ENCODE assay signal across 8 mouse cellular contexts in genomic region chrX:20688068-20688547, GRCm38 (mm10). TPM values are rescaled to one million over a fixed set of nuclear protein-coding genes. Genes with fewer than 3 reads are reported as not detected.
DNase-seq lines count a peak whose midpoint lies in the region; ATAC-seq and TF ChIP-seq lines count a peak whose summit lies in the region.

No protein-coding gene starts in this region.

- H3K4me1 ChIP-seq in bone marrow macrophage, adult 2 months (ENCODE audit: control insufficient read depth, insufficient read depth, low read length), result peaks cover 13% of the 10 kb centered on the region
- no peaks in the 10 kb centered on the region for H3K4me1 ChIP-seq in embryonic fibroblast, embryonic 13.5 days (ENCODE audit: control insufficient read depth, insufficient read depth, low read length)
- no peaks in the 10 kb centered on the region for H3K4me1 ChIP-seq in heart, embryonic 10.5 days
- peaks cover 10% of the 10 kb centered on the region; the same call in 1 of the 2 replicates for H3K4me1 ChIP-seq in kidney, embryonic 15.5 days
- peaks cover 14% of the 10 kb centered on the region for H3K4me1 ChIP-seq in limb, embryonic 15.5 days
- 0 out of 2 replicates have a peak, but pooled peaks cover 3% of the 10 kb centered on the region for H3K4me1 ChIP-seq in midbrain, postnatal 0 days (ENCODE audit: insufficient read depth, low read length)

- peak; percentile 82 to 83 for DNase-seq in B cell, adult 2 months
- DNase-seq in heart, embryonic 10.5 days (ENCODE audit: low spot score), result peak; percentile 91
- DNase-seq in midbrain, postnatal 0 days (ENCODE audit: low spot score), result peak; percentile 81
- DNase-seq in spleen, postnatal 10 days (ENCODE audit: low spot score in 2 of 2), result peak; percentile 74 to 82

- ATAC-seq in kidney, embryonic 15.5 days (replicated peaks; ENCODE audit: low FRiP score), result peak; percentile 92
- peak; percentile 89 for ATAC-seq in limb, embryonic 15.5 days (ENCODE audit: insufficient number of reproducible peaks, low FRiP score, low TSS enrichment, low read depth)
- peak; percentile 93 for ATAC-seq in midbrain, postnatal 0 days (ENCODE audit: low FRiP score)

- H3K36me3 ChIP-seq in heart, embryonic 10.5 days, result peaks cover 10% of the 10 kb centered on the region
- H3K36me3 ChIP-seq in kidney, embryonic 15.5 days, result peaks cover 7% of the 10 kb centered on the region
- peaks cover 10% of the 10 kb centered on the region for H3K36me3 ChIP-seq in limb, embryonic 15.5 days
- H3K36me3 ChIP-seq in midbrain, postnatal 0 days (ENCODE audit: insufficient read depth, low read length), result peaks cover 2% of the 10 kb centered on the region; the same call in 1 of the 2 replicates

- H3K9me3 ChIP-seq in heart, embryonic 10.5 days, result no peaks in the 10 kb centered on the region
- H3K9me3 ChIP-seq in kidney, embryonic 15.5 days (replicated peaks), result no peaks in the 10 kb centered on the region
- H3K9me3 ChIP-seq in limb, embryonic 15.5 days, result no peaks in the 10 kb centered on the region
- H3K9me3 ChIP-seq in midbrain, postnatal 0 days (ENCODE audit: low read length), result no peaks in the 10 kb centered on the region

- peak overlapping the region; percentile 85 for H3K9ac ChIP-seq in kidney, embryonic 15.5 days
- H3K9ac ChIP-seq in limb, embryonic 15.5 days, result peak overlapping the region; percentile 64
- H3K9ac ChIP-seq in midbrain, postnatal 0 days (replicated peaks; ENCODE audit: low read length, poor library complexity, severe bottlenecking), result peak overlapping the region; percentile 78

- peak overlapping the region; percentile 64 for H3K4me3 ChIP-seq in bone marrow macrophage, adult 2 months (ENCODE audit: insufficient read depth, low read length)
- H3K4me3 ChIP-seq in embryonic fibroblast, embryonic 13.5 days (ENCODE audit: insufficient read depth, low read length), result peak overlapping the region; percentile 98
- peak overlapping the region; percentile 70 for H3K4me3 ChIP-seq in heart, embryonic 10.5 days
- H3K4me3 ChIP-seq in kidney, embryonic 15.5 days (replicated peaks), result peak overlapping the region; percentile 69
- peak overlapping the region; percentile 59 for H3K4me3 ChIP-seq in limb, embryonic 15.5 days
- H3K4me3 ChIP-seq in midbrain, postnatal 0 days (ENCODE audit: low read depth, low read length), result peak overlapping the region; percentile 61

- peak overlapping the region; percentile 84 for H3K27ac ChIP-seq in bone marrow macrophage, adult 2 months (ENCODE audit: insufficient read depth, low read depth, low read length)
- H3K27ac ChIP-seq in embryonic fibroblast, embryonic 13.5 days (ENCODE audit: insufficient read depth, low read length), result peak overlapping the region; percentile 98
- H3K27ac ChIP-seq in heart, embryonic 10.5 days, result peak overlapping the region; percentile 93
- H3K27ac ChIP-seq in kidney, embryonic 15.5 days, result peak overlapping the region; percentile 97
- H3K27ac ChIP-seq in limb, embryonic 15.5 days, result peak overlapping the region; percentile 93
- H3K27ac ChIP-seq in midbrain, postnatal 0 days (ENCODE audit: low read depth, low read length), result peak overlapping the region; percentile 94

- WGBS in heart, embryonic 10.5 days, result 15% methylated on average over 23 of the region's 33 CpGs
- WGBS in kidney, embryonic 15.5 days, result 20% methylated on average over 31 of the region's 33 CpGs
- WGBS in limb, embryonic 15.5 days, result 22% methylated on average over 31 of the region's 33 CpGs
- WGBS in midbrain, postnatal 0 days, result 25% methylated on average over 30 of the region's 33 CpGs

- H3K27me3 ChIP-seq in heart, embryonic 10.5 days (ENCODE audit: insufficient read depth, poor library complexity, severe bottlenecking), result no peaks in the 10 kb centered on the region
- H3K27me3 ChIP-seq in kidney, embryonic 15.5 days, result no peaks in the 10 kb centered on the region
- H3K27me3 ChIP-seq in limb, embryonic 15.5 days, result no peaks in the 10 kb centered on the region
- no peaks in the 10 kb centered on the region for H3K27me3 ChIP-seq in midbrain, postnatal 0 days (ENCODE audit: insufficient read depth, low read length)

- peak overlapping the region; percentile 71 for H3K4me2 ChIP-seq in kidney, embryonic 15.5 days
- peak overlapping the region; percentile 60 for H3K4me2 ChIP-seq in limb, embryonic 15.5 days
- peak overlapping the region; percentile 58 for H3K4me2 ChIP-seq in midbrain, postnatal 0 days (ENCODE audit: low read depth, low read length, poor library complexity, severe bottlenecking)

- TF ChIP-seq CTCF in bone marrow macrophage, adult 2 months (IDR thresholded peaks at IDR 0.05; ENCODE audit: low read depth, low read length), result no peak
- no peak for TF ChIP-seq CTCF in embryonic fibroblast, embryonic 13.5 days (IDR thresholded peaks at IDR 0.05; ENCODE audit: borderline replicate concordance, insufficient read depth, low read length)
- TF ChIP-seq CTCF in midbrain, postnatal 0 days (IDR thresholded peaks at IDR 0.05), result no peak

- no peak for TF ChIP-seq POLR2A in bone marrow macrophage, adult 2 months (IDR thresholded peaks at IDR 0.05; ENCODE audit: borderline replicate concordance, low read depth, low read length)
- TF ChIP-seq POLR2A in embryonic fibroblast, embryonic 13.5 days (IDR thresholded peaks at IDR 0.05; ENCODE audit: low read depth, low read length), result peak; percentile 54

RNA-seq across cellular contexts. Expression of gene Cdk16, which starts 0.4 kb away (rescaled TPM):
- 56.1 and 57.6 TPM in 2 replicates for polyA plus RNA-seq in bone marrow macrophage, adult 2 months (2012; ENCODE audit: insufficient read depth, insufficient read length, missing spikeins)
- 129 and 141 TPM in 2 replicates for polyA plus RNA-seq in embryonic fibroblast, embryonic 13.5 days (2011; ENCODE audit: insufficient read length, low read depth, missing spikeins)
- polyA plus RNA-seq in heart, embryonic 10.5 days (2016; fragmentation: Nextera tagmentation; extraction: Ambion mirVana), result 121 and 130 TPM in 2 replicates
- polyA plus RNA-seq in kidney, embryonic 15.5 days (2015; fragmentation: Nextera tagmentation; extraction: Ambion mirVana), result 102 and 113 TPM in 2 replicates
- polyA plus RNA-seq in limb, embryonic 15.5 days (2015; fragmentation: Nextera tagmentation; extraction: Ambion mirVana), result 115 and 119 TPM in 2 replicates
- 217 and 218 TPM in 2 replicates for total RNA-seq in midbrain, postnatal 0 days (2014; rRNA removed)
- 171 and 173 TPM in 2 replicates for polyA plus RNA-seq in midbrain, postnatal 0 days (2015; fragmentation: Nextera tagmentation; extraction: Ambion mirVana)

RNA-seq across cellular contexts. Expression of gene Usp11, which starts 15.6 kb away (rescaled TPM):
- 2.5 TPM in 2 replicates for polyA plus RNA-seq in bone marrow macrophage, adult 2 months (2012; ENCODE audit: insufficient read depth, insufficient read length, missing spikeins)
- polyA plus RNA-seq in embryonic fibroblast, embryonic 13.5 days (2011; ENCODE audit: insufficient read length, low read depth, missing spikeins), result 13.1 and 22.9 TPM in 2 replicates
- 51.2 and 56.8 TPM in 2 replicates for polyA plus RNA-seq in heart, embryonic 10.5 days (2016; fragmentation: Nextera tagmentation; extraction: Ambion mirVana)
- polyA plus RNA-seq in kidney, embryonic 15.5 days (2015; fragmentation: Nextera tagmentation; extraction: Ambion mirVana), result 43.9 and 47.8 TPM in 2 replicates
- polyA plus RNA-seq in limb, embryonic 15.5 days (2015; fragmentation: Nextera tagmentation; extraction: Ambion mirVana), result 45.3 and 45.6 TPM in 2 replicates
- total RNA-seq in midbrain, postnatal 0 days (2014; rRNA removed), result 95.1 and 95.4 TPM in 2 replicates
- polyA plus RNA-seq in midbrain, postnatal 0 days (2015; fragmentation: Nextera tagmentation; extraction: Ambion mirVana), result 76.2 and 77.0 TPM in 2 replicates

RNA-seq across cellular contexts. Expression of gene Uba1, which starts 30.0 kb away (rescaled TPM):
- 160 and 168 TPM in 2 replicates for polyA plus RNA-seq in bone marrow macrophage, adult 2 months (2012; ENCODE audit: insufficient read depth, insufficient read length, missing spikeins)
- polyA plus RNA-seq in embryonic fibroblast, embryonic 13.5 days (2011; ENCODE audit: insufficient read length, low read depth, missing spikeins), result 312 and 384 TPM in 2 replicates
- 202 and 218 TPM in 2 replicates for polyA plus RNA-seq in heart, embryonic 10.5 days (2016; fragmentation: Nextera tagmentation; extraction: Ambion mirVana)
- 201 and 214 TPM in 2 replicates for polyA plus RNA-seq in kidney, embryonic 15.5 days (2015; fragmentation: Nextera tagmentation; extraction: Ambion mirVana)
- polyA plus RNA-seq in limb, embryonic 15.5 days (2015; fragmentation: Nextera tagmentation; extraction: Ambion mirVana), result 190 and 191 TPM in 2 replicates
- total RNA-seq in midbrain, postnatal 0 days (2014; rRNA removed), result 594 and 646 TPM in 2 replicates
- polyA plus RNA-seq in midbrain, postnatal 0 days (2015; fragmentation: Nextera tagmentation; extraction: Ambion mirVana), result 263 and 265 TPM in 2 replicates

Comparison
In these comparisons a context has a peak if more than half of its experiments do, and no peak if none do; other contexts are left out.
1. Peak in every context shown above with its lines: DNase-seq, ATAC-seq, H3K4me3 ChIP-seq and H3K27ac ChIP-seq.